Mouse (Mus musculus) forebrain, embryonic 14.5 days (tissue): ENCODE measurements at regions not wholly inside any gene's neighbourhood (a gene's known extent, or its start where the extent isn't known, plus 50 kb on each side); places are given as distances from the start of the nearest gene placed in this dataset.

ENCODE experiments used
- ATAC-seq: fragments of 200-750 bp; cut with Nextera tagmentation; 2 replicates; pipeline ENCODE4 v1.8.0; 2017; ENCODE audit warnings: mild to moderate bottlenecking, moderate library complexity
- DNase-seq: peaks from one replicate; pipeline ENCODE4 v3.0.0-alpha.2; 2015; ENCODE audit warnings: low spot score
- H3K27ac ChIP-seq: fragments of 300-500 bp; sonication (generic); 2 replicates; pipeline ENCODE4 v1.5.1; 2014; ENCODE audit warnings: low read depth, mild to moderate bottlenecking, control low read depth, low read length, moderate library complexity
- H3K27me3 ChIP-seq: fragments of 300-500 bp; sonication (generic); replicated peaks from 2 replicates; pipeline ENCODE4 v1.6.1; 2014; ENCODE audit warnings: low read length, control low read depth, mixed read lengths; ENCODE audit not compliant: control insufficient read depth, insufficient read depth
- H3K36me3 ChIP-seq: fragments of 300-500 bp; sonication (generic); 2 replicates; pipeline ENCODE4 v1.6.1; 2014; ENCODE audit warnings: low read length, control low read depth; ENCODE audit not compliant: control insufficient read depth, insufficient read depth
- H3K4me1 ChIP-seq: fragments of 300-500 bp; sonication (generic); 2 replicates; pipeline ENCODE4 v1.6.1; 2014; ENCODE audit warnings: antibody characterized with exemption, low read length, control low read depth; ENCODE audit not compliant: control insufficient read depth, insufficient read depth
- H3K4me2 ChIP-seq: fragments of 300-500 bp; sonication (generic); 2 replicates; pipeline ENCODE4 v1.6.1; 2014; ENCODE audit warnings: mild to moderate bottlenecking, control low read depth, low read length
- H3K4me3 ChIP-seq: fragments of 300-500 bp; sonication (generic); 2 replicates; pipeline ENCODE4 v1.5.1; 2014; ENCODE audit warnings: low read depth, low read length, control low read depth
- H3K9ac ChIP-seq: fragments of 300-500 bp; sonication (generic); 2 replicates; pipeline ENCODE4 v1.6.1; 2014; ENCODE audit warnings: mild to moderate bottlenecking, low read length, control low read depth, moderate library complexity
- H3K9me3 ChIP-seq: fragments of 300-500 bp; sonication (generic); replicated peaks from 2 replicates; pipeline ENCODE4 v1.6.1; 2016; ENCODE audit warnings: low read length, control low read depth, mixed read lengths; ENCODE audit not compliant: control insufficient read depth
- whole genome bisulfite sequencing: fragments of 180-500 bp; shearing (Covaris S2); extraction: QIAGEN DNeasy Blood & Tissue Kit; methylation state at CpG from one replicate; pipeline ENCODE4 v1.1.7; 2014; 5-methylcytosine and 5-hydroxymethylcytosine counted together

GRCm38 (mm10) chr6:11404101-11404500 is 503.2 kb downstream of the Ndufa4 start:
- ATAC-seq (no peak), DNase-seq (no peak)
- Histone ChIP-seq H3K4me1 (no peaks in the 10 kb centered on the region), H3K27ac (no peak overlapping the region), H3K9ac (no peak overlapping the region), H3K4me3 (no peak overlapping the region), H3K27me3 (no peaks in the 10 kb centered on the region), H3K9me3 (no peaks in the 10 kb centered on the region), H3K4me2 (no peak overlapping the region), H3K36me3 (no peaks in the 10 kb centered on the region)
- 49% methylated on average over 2 of the region's 2 CpGs for WGBS

- DNase-seq = peak; percentile 57
- H3K9me3 ChIP-seq = no peaks in the 10 kb centered on the region
- no peak overlapping the region for H3K27ac ChIP-seq
- H3K36me3 ChIP-seq = no peaks in the 10 kb centered on the region
- no peak overlapping the region for H3K4me2 ChIP-seq
- ATAC-seq = peak; percentile 52; the same call in 1 of the 2 replicates
- H3K27me3 ChIP-seq = no peaks in the 10 kb centered on the region
- WGBS = 90% methylated on average over 1 of the region's 1 CpGs
- H3K9ac ChIP-seq = no peak overlapping the region
- no peak overlapping the region for H3K4me3 ChIP-seq
- no peaks in the 10 kb centered on the region for H3K4me1 ChIP-seq
Observed at GRCm38 (mm10) chr6:11359088-11359487, 548.2 kb downstream of the Ndufa4 start.

GRCm38 (mm10) chr6:11353599-11353998 is 553.7 kb downstream of the Ndufa4 start:
- no peaks in the 10 kb centered on the region for H3K9me3 ChIP-seq
- H3K4me1 ChIP-seq = no peaks in the 10 kb centered on the region
- H3K9ac ChIP-seq = no peak overlapping the region
- H3K4me3 ChIP-seq = no peak overlapping the region
- no peaks in the 10 kb centered on the region for H3K27me3 ChIP-seq
- H3K27ac ChIP-seq = no peak overlapping the region
- no peaks in the 10 kb centered on the region for H3K36me3 ChIP-seq
- H3K4me2 ChIP-seq = no peak overlapping the region
- ATAC-seq (no peak), DNase-seq (no peak)
- 79% methylated on average over 3 of the region's 3 CpGs for WGBS

GRCm38 (mm10) chr6:11334137-11334536 is 573.2 kb downstream of the Ndufa4 start:
- Histone ChIP-seq H3K27ac (0 out of 2 replicates have a peak overlapping the region, but pooled peaks have one; percentile 24), H3K4me3 (no peak overlapping the region), H3K4me1 (no peaks in the 10 kb centered on the region), H3K36me3 (no peaks in the 10 kb centered on the region), H3K4me2 (no peak overlapping the region), H3K9ac (no peak overlapping the region), H3K27me3 (no peaks in the 10 kb centered on the region), H3K9me3 (no peaks in the 10 kb centered on the region)
- no peak for DNase-seq
- no peak for ATAC-seq
- 24% methylated on average over 2 of the region's 2 CpGs for WGBS

- no peaks in the 10 kb centered on the region for H3K36me3 ChIP-seq
- H3K4me3 ChIP-seq = no peak overlapping the region
- H3K27ac ChIP-seq = no peak overlapping the region
- H3K4me2 ChIP-seq = no peak overlapping the region
- H3K27me3 ChIP-seq = no peaks in the 10 kb centered on the region
- DNase-seq (no peak), ATAC-seq (no peak)
- no peaks in the 10 kb centered on the region for H3K9me3 ChIP-seq
- H3K4me1 ChIP-seq = no peaks in the 10 kb centered on the region
- WGBS = 79% methylated on average over 3 of the region's 3 CpGs
- H3K9ac ChIP-seq = no peak overlapping the region
Observed at GRCm38 (mm10) chr6:11313744-11314143, 593.6 kb downstream of the Ndufa4 start.

- Histone ChIP-seq H3K9ac (no peak overlapping the region), H3K4me3 (no peak overlapping the region), H3K27me3 (no peaks in the 10 kb centered on the region), H3K9me3 (no peaks in the 10 kb centered on the region), H3K4me2 (no peak overlapping the region), H3K27ac (no peak overlapping the region), H3K36me3 (no peaks in the 10 kb centered on the region), H3K4me1 (no peaks in the 10 kb centered on the region)
- DNase-seq = peak; percentile 49
- peak; percentile 67 for ATAC-seq
- WGBS = 67% methylated on average over 2 of the region's 2 CpGs
Observed at GRCm38 (mm10) chr6:11305979-11306534, 601.2 kb downstream of the Ndufa4 start.

- peak; percentile 58 for DNase-seq
- Histone ChIP-seq H3K9me3 (no peaks in the 10 kb centered on the region), H3K36me3 (no peaks in the 10 kb centered on the region), H3K27me3 (no peaks in the 10 kb centered on the region), H3K9ac (no peak overlapping the region), H3K4me1 (no peaks in the 10 kb centered on the region), H3K4me3 (no peak overlapping the region), H3K4me2 (no peak overlapping the region), H3K27ac (no peak overlapping the region)
- WGBS = 0% methylated on average over 2 of the region's 2 CpGs
- peak; percentile 32; the same call in 1 of the 2 replicates for ATAC-seq
Observed at GRCm38 (mm10) chr6:11283990-11284389, 623.3 kb downstream of the Ndufa4 start.

- no peak for ATAC-seq
- no peaks in the 10 kb centered on the region for H3K4me1 ChIP-seq
- DNase-seq = no peak
- H3K27me3 ChIP-seq = no peaks in the 10 kb centered on the region
- H3K27ac ChIP-seq = no peak overlapping the region
- H3K9me3 ChIP-seq = no peaks in the 10 kb centered on the region
- no peak overlapping the region for H3K9ac ChIP-seq
- no peak overlapping the region for H3K4me3 ChIP-seq
- no peak overlapping the region for H3K4me2 ChIP-seq
- H3K36me3 ChIP-seq = no peaks in the 10 kb centered on the region
- 86% methylated on average over 3 of the region's 3 CpGs for WGBS
Observed at GRCm38 (mm10) chr6:11275214-11275613, 632.1 kb downstream of the Ndufa4 start.
